In the genomic region with DNA sequence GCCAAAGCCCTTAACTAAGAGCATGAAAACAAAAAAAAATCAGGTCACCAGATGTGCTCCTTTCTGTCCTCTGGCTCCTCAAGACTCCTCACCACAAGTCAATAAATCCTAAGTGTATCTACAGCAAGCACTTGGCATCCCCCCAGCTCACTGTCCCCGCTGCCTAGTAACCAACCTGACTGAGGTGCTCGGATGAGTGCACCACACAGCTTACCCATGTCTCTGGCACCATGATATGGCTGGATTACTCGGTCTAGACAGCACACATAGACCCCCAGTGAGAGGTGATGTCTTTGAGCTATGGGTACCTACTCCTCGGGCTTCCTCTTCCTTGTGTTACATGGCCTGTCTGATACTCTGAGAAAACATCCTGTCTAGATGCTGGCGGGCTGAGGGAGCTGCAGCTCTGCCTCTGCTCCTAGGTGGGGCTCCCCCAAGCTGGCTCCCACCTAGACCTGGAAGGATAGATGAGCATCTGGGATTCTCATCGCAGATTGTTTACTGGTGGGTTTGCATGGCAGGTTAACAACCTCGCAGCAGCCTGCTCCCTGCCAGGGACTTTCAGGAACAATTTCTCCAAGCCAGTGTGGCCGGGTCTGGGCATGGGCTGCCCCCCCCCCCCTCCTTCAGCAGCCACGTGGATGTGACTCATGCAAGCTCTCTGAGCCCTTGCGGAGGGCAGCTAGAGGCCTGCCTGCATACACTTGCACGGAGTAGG, we compare ENCODE assay signal across 7 mouse cellular contexts. TPM values are rescaled to one million over a fixed set of nuclear protein-coding genes. Genes with fewer than 3 reads are reported as not detected.
DNase-seq lines count a peak whose midpoint lies in the region; ATAC-seq lines count a peak whose summit lies in the region.

No protein-coding gene starts in this region.

- no peaks in the 10 kb centered on the region for H3K27me3 ChIP-seq in midbrain, embryonic 14.5 days (ENCODE audit: control insufficient read depth, insufficient read depth, low read length)
- H3K27me3 ChIP-seq in midbrain, embryonic 10.5 days (ENCODE audit: low read depth, poor library complexity, severe bottlenecking) = no peaks in the 10 kb centered on the region
- no peaks in the 10 kb centered on the region for H3K27me3 ChIP-seq in limb, embryonic 15.5 days

- H3K27ac ChIP-seq in midbrain, embryonic 14.5 days (replicated peaks; ENCODE audit: low read depth, low read length) = no peak overlapping the region
- no peak overlapping the region for H3K27ac ChIP-seq in midbrain, embryonic 10.5 days (replicated peaks)
- H3K27ac ChIP-seq in limb, embryonic 15.5 days = peak overlapping the region; percentile 59

- peak; percentile 18 for DNase-seq in midbrain, embryonic 14.5 days
- DNase-seq in midbrain, embryonic 10.5 days (ENCODE audit: low spot score) = no peak
- peak; percentile 63 for DNase-seq in cerebellum, adult 11-12 months
- peak; percentile 75 for DNase-seq in gastrocnemius, postnatal 25 days
- no peak for DNase-seq in testis, postnatal 10 days (ENCODE audit: low spot score)

- no peak overlapping the region for H3K4me2 ChIP-seq in midbrain, embryonic 14.5 days (ENCODE audit: low read length)
- H3K4me2 ChIP-seq in limb, embryonic 15.5 days = no peak overlapping the region

- no peak overlapping the region for H3K9ac ChIP-seq in midbrain, embryonic 14.5 days (replicated peaks; ENCODE audit: low read length)
- no peak overlapping the region for H3K9ac ChIP-seq in limb, embryonic 15.5 days

- H3K9me3 ChIP-seq in midbrain, embryonic 14.5 days (ENCODE audit: control insufficient read depth, low read length) = no peaks in the 10 kb centered on the region
- H3K9me3 ChIP-seq in midbrain, embryonic 10.5 days (replicated peaks) = no peaks in the 10 kb centered on the region
- no peaks in the 10 kb centered on the region for H3K9me3 ChIP-seq in limb, embryonic 15.5 days

- no peaks in the 10 kb centered on the region for H3K4me1 ChIP-seq in midbrain, embryonic 14.5 days (ENCODE audit: control insufficient read depth, insufficient read depth, low read length)
- H3K4me1 ChIP-seq in midbrain, embryonic 10.5 days = no peaks in the 10 kb centered on the region
- H3K4me1 ChIP-seq in limb, embryonic 15.5 days = peaks cover 23% of the 10 kb centered on the region

- 68% methylated on average over 11 of the region's 11 CpGs for WGBS in midbrain, embryonic 14.5 days
- WGBS in midbrain, embryonic 10.5 days = 72% methylated on average over 11 of the region's 11 CpGs
- 40% methylated on average over 11 of the region's 11 CpGs for WGBS in limb, embryonic 15.5 days

- no peaks in the 10 kb centered on the region for H3K36me3 ChIP-seq in midbrain, embryonic 14.5 days (ENCODE audit: control insufficient read depth, insufficient read depth, low read length)
- no peaks in the 10 kb centered on the region for H3K36me3 ChIP-seq in midbrain, embryonic 10.5 days
- H3K36me3 ChIP-seq in limb, embryonic 15.5 days = no peaks in the 10 kb centered on the region

- no peak for ATAC-seq in midbrain, embryonic 14.5 days (ENCODE audit: low FRiP score, low TSS enrichment)
- ATAC-seq in limb, embryonic 15.5 days (ENCODE audit: insufficient number of reproducible peaks, low FRiP score, low TSS enrichment, low read depth) = peak; percentile 77; the same call in 1 of the 2 replicates
- no peak for ATAC-seq in activated CD4-positive, CD25-positive, alpha-beta regulatory T cell, adult 4 months

- no peak overlapping the region for H3K4me3 ChIP-seq in midbrain, embryonic 14.5 days (replicated peaks; ENCODE audit: low read depth, low read length)
- no peak overlapping the region for H3K4me3 ChIP-seq in midbrain, embryonic 10.5 days
- no peak overlapping the region for H3K4me3 ChIP-seq in limb, embryonic 15.5 days

RNA-seq across cellular contexts. Expression of a gene that starts 57.2 kb away (rescaled TPM):
- polyA plus RNA-seq in midbrain, embryonic 14.5 days (2014; fragmentation: Nextera tagmentation; extraction: Ambion mirVana) = 7.1 and 8.7 TPM in 2 replicates
- polyA plus RNA-seq in midbrain, embryonic 10.5 days (2016; fragmentation: Nextera tagmentation; extraction: Ambion mirVana) = 0.31 and 0.67 TPM in 2 replicates
- 10 to 100 TPM; 14.9 to 21.8 TPM for total RNA-seq in gastrocnemius, postnatal 25 days (2021)
- polyA plus RNA-seq in limb, embryonic 15.5 days (2015; fragmentation: Nextera tagmentation; extraction: Ambion mirVana) = 17.9 and 20.3 TPM in 2 replicates
- not detected for polyA plus RNA-seq in activated CD4-positive, CD25-positive, alpha-beta regulatory T cell, adult 4 months (2017; shearing (Covaris generic))

RNA-seq across cellular contexts. Expression of a gene that starts 58.6 kb away (rescaled TPM):
- polyA plus RNA-seq in midbrain, embryonic 14.5 days (2014; fragmentation: Nextera tagmentation; extraction: Ambion mirVana) = 0.31 and 6.4 TPM in 2 replicates
- 2.8 and 6.5 TPM in 2 replicates for polyA plus RNA-seq in midbrain, embryonic 10.5 days (2016; fragmentation: Nextera tagmentation; extraction: Ambion mirVana)
- 100 to 1,000 TPM in 1 of 2 experiments, 10 to 100 TPM in 1; 33.0 to 107 TPM for total RNA-seq in gastrocnemius, postnatal 25 days (2021)
- 147 and 186 TPM in 2 replicates for polyA plus RNA-seq in limb, embryonic 15.5 days (2015; fragmentation: Nextera tagmentation; extraction: Ambion mirVana)
- not detected for polyA plus RNA-seq in activated CD4-positive, CD25-positive, alpha-beta regulatory T cell, adult 4 months (2017; shearing (Covaris generic))

Comparison
In these comparisons a context has a peak if more than half of its experiments do, and no peak if none do; other contexts are left out.
1. DNase-seq: peak in midbrain, embryonic 14.5 days (single experiment), cerebellum, adult 11-12 months (single experiment) and gastrocnemius, postnatal 25 days (single experiment); none in midbrain, embryonic 10.5 days (single experiment) and testis, postnatal 10 days (single experiment).
2. RNA of a gene that starts 58.6 kb away (polyA plus RNA-seq): 147 to 186 TPM in limb, embryonic 15.5 days; 0.31 to 6.4 TPM in midbrain, embryonic 14.5 days, 2.8 to 6.5 TPM in midbrain, embryonic 10.5 days and not detected in activated CD4-positive, CD25-positive, alpha-beta regulatory T cell, adult 4 months; every median in the first group is over 10 times any median in the second.